Mouse (Mus musculus) left cerebral cortex, adult 2 months (tissue): ENCODE data around the gene Stag3. TPM values are rescaled to one million over a fixed set of nuclear protein-coding genes. Genes with fewer than 3 reads are reported as not detected.

Experiments used
- DNase-seq, 2 experiments: peaks; one replicate each; pipeline ENCODE4 v3.0.0; 2021 to 2022; ENCODE audit warnings: low spot score in 2 of 2, mixed read lengths in 1 of 2; ENCODE audit errors: extremely low spot score in 1 of 2
- H3K27ac ChIP-seq: fragments of 200-600 bp; 2 replicates; pipeline ENCODE4 v1.8.1; 2022
- H3K4me3 ChIP-seq: fragments of 200-600 bp; 2 replicates; pipeline ENCODE4 v1.8.1; 2022
- CTCF ChIP-seq: fragments of 200-600 bp; IDR thresholded peaks from 2 replicates; pipeline ENCODE4 v1.8.1; 2022; ENCODE audit warnings: antibody characterized with exemption, mild to moderate bottlenecking, moderate library complexity
- intact Hi-C: fragments of 180-260 bp; cut with DNase I; formaldehyde crosslinking; loops from one replicate; pipeline ENCODE4 v1.15.1; 2025
- total RNA-seq, 2 experiments: library from RNA; stranded (reverse); gene quantifications; 2 replicates each; pipeline ENCODE4 v1.2.3; 2021

Gene Stag3
- total RNA-seq, 2 experiments from 2014 or later: 0.65 to 0.68 TPM

DNA sequence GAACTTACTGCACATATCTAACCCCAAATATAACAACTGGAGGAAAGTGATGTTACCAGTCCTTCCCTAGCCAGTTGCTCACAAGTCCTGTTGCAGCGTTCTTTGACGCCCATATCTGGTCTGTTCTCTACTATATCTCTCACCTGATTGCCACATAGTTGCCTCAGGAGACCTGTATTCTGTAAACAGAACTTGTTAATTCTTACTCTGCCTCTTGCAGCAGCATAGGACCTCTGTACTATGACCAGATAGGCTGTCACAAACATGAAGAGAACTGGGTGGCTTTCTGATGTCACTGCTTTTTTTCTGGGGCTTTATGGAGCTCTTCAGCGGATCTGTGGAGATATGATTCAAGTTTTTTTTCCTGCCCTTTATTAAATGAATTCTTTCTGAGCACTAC is 32.8 kb downstream of the Stag3 start:
- Histone ChIP-seq H3K4me3 (no peak overlapping the region), H3K27ac (no peak overlapping the region)
- intact Hi-C loops: no loop called here
- DNase-seq: no peak
- no peak for TF ChIP-seq CTCF

DNA sequence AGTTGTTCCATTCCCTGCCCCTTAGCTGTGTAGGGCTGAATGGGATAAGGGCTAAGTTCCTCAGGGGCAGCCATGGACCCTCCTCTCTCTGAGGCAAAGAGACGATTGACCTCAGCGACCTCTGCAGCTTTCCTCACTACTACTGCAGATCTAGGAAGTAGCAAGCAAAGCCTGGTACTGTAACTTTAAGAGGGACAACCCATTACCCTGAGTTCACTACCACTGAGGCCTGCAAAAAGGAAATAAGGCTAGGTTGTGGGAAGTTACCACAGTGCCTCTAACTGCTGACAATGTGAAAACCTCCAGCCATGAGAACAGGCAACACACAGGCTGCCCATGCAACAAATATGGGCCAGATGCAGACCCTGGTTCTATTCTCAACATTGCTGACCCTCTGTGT is 61.6 kb downstream of the Stag3 start, which contains the start of gene Pvrig:
TSS of gene Pvrig (plus strand) at position 301 of the 400 bp plus-strand sequence.
- Histone ChIP-seq H3K27ac (no peak within 1 kb of the TSS), H3K4me3 (no peak within 1 kb of the TSS)
- TF ChIP-seq CTCF: no peak
- DNase-seq: no peak
- intact Hi-C loops: no loop called here

DNA sequence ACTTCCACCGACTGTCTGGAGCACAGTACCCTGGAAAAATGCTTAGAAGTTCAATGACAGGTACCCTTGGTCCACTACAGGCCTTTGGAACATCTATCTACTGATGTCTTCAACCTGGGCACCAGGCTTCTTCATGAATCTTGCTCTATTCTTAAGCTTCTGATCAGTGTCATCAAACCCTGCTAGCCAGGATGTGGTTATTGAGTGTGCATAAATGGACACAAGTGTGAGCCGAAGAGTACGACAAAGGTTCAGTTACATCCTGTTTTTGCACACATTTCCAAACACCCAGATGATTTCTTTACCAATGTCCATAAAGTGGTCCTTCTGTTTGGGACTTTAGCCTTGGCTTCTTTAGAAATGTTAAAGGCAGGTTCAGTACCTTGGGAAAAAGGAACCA is 63.2 kb downstream of the Stag3 start:
- TF ChIP-seq CTCF: no peak
- no peak for DNase-seq
- Histone ChIP-seq H3K27ac (no peak overlapping the region), H3K4me3 (no peak overlapping the region)
- intact Hi-C loops: no loop called here

Other genes starting within 250 kb of the Stag3 start
- gene Smok3c, start 227.0 kb upstream of the Stag3 start, total RNA-seq: not detected
- 10 to 100 TPM; 39.1 to 42.2 TPM for gene Zkscan1, start 195.2 kb upstream of the Stag3 start, total RNA-seq
- gene Zscan21, start 163.3 kb upstream of the Stag3 start, total RNA-seq: 10 to 100 TPM; 14.7 to 16.5 TPM
- gene Zfp113, start 124.5 kb upstream of the Stag3 start, total RNA-seq: 10 to 100 TPM; 10.7 to 13.4 TPM
- 100 to 1,000 TPM; 125 to 136 TPM for gene Cops6, start 119.2 kb upstream of the Stag3 start, total RNA-seq
- gene Ap4m1, start 108.2 kb upstream of the Stag3 start, total RNA-seq: 10 to 100 TPM; 24.5 to 28.5 TPM
- gene Mcm7, start 107.8 kb upstream of the Stag3 start, total RNA-seq: 10 to 100 TPM; 16.0 to 18.9 TPM
- 10 to 100 TPM; 43.8 to 45.2 TPM for gene Taf6, start 92.8 kb upstream of the Stag3 start, total RNA-seq
- 10 to 100 TPM; 13.5 to 17.1 TPM for gene Cnpy4, start 92.8 kb upstream of the Stag3 start, total RNA-seq
- 1 to 10 TPM; 7.8 to 9.3 TPM for gene Mblac1, start 85.9 kb upstream of the Stag3 start, total RNA-seq
- under 1 TPM in 1 of 2 experiments, not detected in 1; 0.14 TPM for gene Nxpe5, start 54.3 kb upstream of the Stag3 start, total RNA-seq
- gene Lamtor4, start 24.8 kb upstream of the Stag3 start, total RNA-seq: 10 to 100 TPM; 47.7 to 49.6 TPM
- 10 to 100 TPM; 64.2 to 67.8 TPM for gene BC037034, start 16.2 kb upstream of the Stag3 start, total RNA-seq
- gene Gal3st4, start 7.4 kb upstream of the Stag3 start, total RNA-seq: 1 to 10 TPM; 3.2 to 3.3 TPM
- under 1 TPM in 1 of 2 experiments, not detected in 1; 0.09 TPM for gene Gm43720, start 282 bp upstream of the Stag3 start, total RNA-seq
- gene Gpc2, start 235 bp upstream of the Stag3 start, total RNA-seq: 1 to 10 TPM in 1 of 2 experiments, under 1 TPM in 1; 0.61 to 1.9 TPM
- not detected for gene Pvrig, start 61.7 kb downstream of the Stag3 start, total RNA-seq
- gene Zfp157, start 161.2 kb downstream of the Stag3 start, total RNA-seq: 10 to 100 TPM; 17.7 to 23.5 TPM